Mouse (Mus musculus): Measurements from ENCODE around the gene Dnajc28. TPM values are rescaled to one million over a fixed set of nuclear protein-coding genes. Genes with fewer than 3 reads are reported as not detected.

Dnajc28 gene
- 4.0 and 4.9 TPM in 2 replicates for polyA plus RNA-seq (2016; fragmentation: Nextera tagmentation; extraction: Ambion mirVana)

GRCm38 (mm10) chr16:91618511-91619501 lies at the start of gene Dnajc28:
TSS of gene Dnajc28 (minus strand) at chr16:91619026.
- Histone ChIP-seq H3K4me3 (peak within 1 kb of the TSS; percentile 80), H3K4me1 (peaks cover 6% of the 10 kb centered on the region), H3K9me3 (replicated peaks) (no peaks in the 10 kb centered on the region), H3K27me3 (ENCODE audit: low read depth, poor library complexity, severe bottlenecking) (peaks cover 10% of the 10 kb centered on the region), H3K36me3 (peaks cover 41% of the 10 kb centered on the region), H3K27ac (replicated peaks) (peak within 1 kb of the TSS; percentile 79)
- WGBS: 10% methylated on average over 39 of the region's 39 CpGs
- DNase-seq (ENCODE audit: low spot score): peak; percentile 72

DNA sequence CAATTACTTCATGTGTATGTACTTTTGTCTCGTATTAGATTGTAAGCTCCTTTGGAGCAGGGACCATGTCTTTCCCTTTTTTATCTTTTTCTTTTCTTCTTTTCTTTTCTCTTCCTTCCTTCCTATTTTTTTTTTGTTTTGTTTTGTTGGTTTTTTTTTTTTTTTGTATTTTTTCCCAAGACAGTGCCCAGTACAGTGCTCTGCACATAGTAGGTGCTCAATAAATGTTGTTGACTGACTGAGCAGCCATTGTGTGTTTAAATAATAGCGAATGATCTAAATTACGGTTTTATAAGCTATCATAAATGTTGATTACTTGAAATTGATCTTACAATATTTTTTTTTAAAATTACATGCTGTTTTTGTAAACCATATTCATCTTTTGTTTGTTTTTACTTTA lies 45.0 kb upstream of the Dnajc28 start:
- H3K36me3 ChIP-seq: peaks cover 100% of the 10 kb centered on the region
- H3K4me3 ChIP-seq: no peak overlapping the region
- no peak for DNase-seq (ENCODE audit: low spot score)
- no peaks in the 10 kb centered on the region for H3K27me3 ChIP-seq (ENCODE audit: low read depth, poor library complexity, severe bottlenecking)
- WGBS: 98% methylated on average over 3 of the region's 3 CpGs
- H3K4me1 ChIP-seq: peaks cover 6% of the 10 kb centered on the region; the same call in 1 of the 2 replicates
- H3K9me3 ChIP-seq (replicated peaks): peaks cover 12% of the 10 kb centered on the region; the same call in 1 of the 2 replicates
- H3K27ac ChIP-seq (replicated peaks): no peak overlapping the region

DNA sequence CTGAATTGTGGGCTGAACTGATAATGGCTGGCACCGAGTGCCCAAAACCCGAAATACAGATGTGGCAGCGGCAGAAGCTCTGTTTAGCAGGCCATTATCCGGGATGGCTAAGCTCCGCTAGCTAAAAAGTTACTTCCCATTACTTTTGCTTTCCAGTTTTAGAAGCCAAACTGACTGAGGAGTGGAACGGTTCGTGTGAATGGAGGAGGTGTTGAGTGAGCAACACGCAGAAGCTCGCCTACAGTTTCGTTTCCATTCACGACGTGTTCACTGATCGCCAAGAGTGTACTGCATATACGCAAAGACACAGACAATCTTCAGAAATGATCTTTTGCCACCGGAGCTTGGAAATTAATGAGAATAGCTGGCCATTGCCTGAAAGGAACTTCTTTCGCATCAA lies 43.5 kb upstream of the Dnajc28 start:
- DNase-seq (ENCODE audit: low spot score): no peak
- Histone ChIP-seq H3K4me3 (no peak overlapping the region), H3K27me3 (ENCODE audit: low read depth, poor library complexity, severe bottlenecking) (no peaks in the 10 kb centered on the region), H3K27ac (replicated peaks) (no peak overlapping the region), H3K9me3 (replicated peaks) (peaks cover 12% of the 10 kb centered on the region; the same call in 1 of the 2 replicates), H3K36me3 (peaks cover 100% of the 10 kb centered on the region), H3K4me1 (peaks cover 6% of the 10 kb centered on the region; the same call in 1 of the 2 replicates)
- WGBS: 97% methylated on average over 16 of the region's 16 CpGs

GRCm38 (mm10) chr16:91661397-91661796 lies 42.6 kb upstream of the Dnajc28 start:
- peaks cover 100% of the 10 kb centered on the region for H3K36me3 ChIP-seq
- DNase-seq (ENCODE audit: low spot score): no peak
- no peak overlapping the region for H3K4me3 ChIP-seq
- WGBS: 44% methylated on average over 1 of the region's 1 CpGs
- no peaks in the 10 kb centered on the region for H3K27me3 ChIP-seq (ENCODE audit: low read depth, poor library complexity, severe bottlenecking)
- H3K9me3 ChIP-seq (replicated peaks): peaks cover 12% of the 10 kb centered on the region; the same call in 1 of the 2 replicates
- peaks cover 6% of the 10 kb centered on the region; the same call in 1 of the 2 replicates for H3K4me1 ChIP-seq
- no peak overlapping the region for H3K27ac ChIP-seq (replicated peaks)

DNA sequence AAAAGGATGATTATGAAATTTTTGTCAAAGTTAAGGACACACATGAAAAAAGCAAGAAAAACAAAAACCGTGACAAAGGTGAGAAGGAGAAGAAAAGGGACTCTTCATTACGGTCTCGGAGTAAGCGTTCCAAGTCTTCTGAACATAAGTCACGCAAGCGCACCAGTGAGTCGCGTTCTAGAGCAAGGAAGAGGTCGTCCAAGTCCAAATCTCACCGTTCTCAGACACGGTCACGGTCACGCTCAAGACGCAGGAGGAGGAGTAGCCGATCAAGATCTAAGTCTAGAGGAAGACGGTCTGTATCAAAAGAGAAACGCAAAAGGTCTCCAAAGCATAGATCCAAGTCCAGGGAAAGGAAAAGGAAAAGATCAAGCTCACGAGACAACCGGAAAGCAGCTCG lies 41.0 kb upstream of the Dnajc28 start:
- Histone ChIP-seq H3K27me3 (ENCODE audit: low read depth, poor library complexity, severe bottlenecking) (no peaks in the 10 kb centered on the region), H3K36me3 (peaks cover 100% of the 10 kb centered on the region), H3K9me3 (replicated peaks) (peaks cover 12% of the 10 kb centered on the region; the same call in 1 of the 2 replicates), H3K27ac (replicated peaks) (no peak overlapping the region), H3K4me1 (peaks cover 6% of the 10 kb centered on the region; the same call in 1 of the 2 replicates), H3K4me3 (no peak overlapping the region)
- WGBS: 97% methylated on average over 20 of the region's 20 CpGs
- no peak for DNase-seq (ENCODE audit: low spot score)

DNA sequence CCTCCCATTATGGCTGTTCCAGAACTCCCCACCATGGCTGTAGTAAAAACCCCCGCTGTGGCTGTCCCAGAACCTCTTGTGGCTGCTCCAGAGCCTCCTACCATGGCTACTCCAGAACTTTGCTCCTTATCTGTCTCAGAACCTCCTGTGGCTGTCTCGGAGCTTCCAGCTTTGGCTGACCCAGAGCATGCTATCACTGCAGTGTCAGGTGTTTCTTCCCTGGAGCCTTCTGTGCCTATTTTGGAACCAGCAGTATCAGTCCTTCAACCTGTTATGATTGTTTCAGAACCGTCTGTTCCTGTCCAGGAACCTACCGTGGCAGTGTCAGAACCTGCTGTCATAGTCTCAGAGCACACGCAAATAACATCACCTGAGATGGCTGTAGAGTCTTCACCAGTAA lies 39.6 kb upstream of the Dnajc28 start:
- Histone ChIP-seq H3K36me3 (peaks cover 100% of the 10 kb centered on the region), H3K4me3 (no peak overlapping the region), H3K27me3 (ENCODE audit: low read depth, poor library complexity, severe bottlenecking) (no peaks in the 10 kb centered on the region), H3K9me3 (replicated peaks) (peaks cover 12% of the 10 kb centered on the region; the same call in 1 of the 2 replicates), H3K27ac (replicated peaks) (no peak overlapping the region), H3K4me1 (peaks cover 6% of the 10 kb centered on the region; the same call in 1 of the 2 replicates)
- WGBS: 97% methylated on average over 5 of the region's 5 CpGs
- no peak for DNase-seq (ENCODE audit: low spot score)

DNA sequence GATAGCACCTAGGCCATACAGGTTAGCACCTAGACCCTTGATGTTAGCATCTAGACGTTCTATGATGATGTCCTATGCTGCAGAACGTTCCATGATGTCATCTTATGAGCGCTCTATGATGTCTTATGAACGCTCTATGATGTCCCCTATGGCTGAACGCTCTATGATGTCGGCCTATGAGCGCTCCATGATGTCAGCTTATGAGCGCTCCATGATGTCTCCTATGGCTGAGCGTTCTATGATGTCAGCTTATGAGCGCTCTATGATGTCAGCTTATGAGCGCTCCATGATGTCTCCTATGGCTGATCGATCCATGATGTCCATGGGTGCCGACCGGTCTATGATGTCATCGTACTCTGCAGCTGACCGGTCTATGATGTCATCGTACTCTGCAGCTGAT lies 38.5 kb upstream of the Dnajc28 start:
- WGBS: 97% methylated on average over 17 of the region's 17 CpGs
- Histone ChIP-seq H3K27ac (replicated peaks) (no peak overlapping the region), H3K4me3 (no peak overlapping the region), H3K9me3 (replicated peaks) (peaks cover 12% of the 10 kb centered on the region; the same call in 1 of the 2 replicates), H3K36me3 (peaks cover 100% of the 10 kb centered on the region), H3K4me1 (peaks cover 6% of the 10 kb centered on the region; the same call in 1 of the 2 replicates), H3K27me3 (ENCODE audit: low read depth, poor library complexity, severe bottlenecking) (no peaks in the 10 kb centered on the region)
- DNase-seq (ENCODE audit: low spot score): no peak

DNA sequence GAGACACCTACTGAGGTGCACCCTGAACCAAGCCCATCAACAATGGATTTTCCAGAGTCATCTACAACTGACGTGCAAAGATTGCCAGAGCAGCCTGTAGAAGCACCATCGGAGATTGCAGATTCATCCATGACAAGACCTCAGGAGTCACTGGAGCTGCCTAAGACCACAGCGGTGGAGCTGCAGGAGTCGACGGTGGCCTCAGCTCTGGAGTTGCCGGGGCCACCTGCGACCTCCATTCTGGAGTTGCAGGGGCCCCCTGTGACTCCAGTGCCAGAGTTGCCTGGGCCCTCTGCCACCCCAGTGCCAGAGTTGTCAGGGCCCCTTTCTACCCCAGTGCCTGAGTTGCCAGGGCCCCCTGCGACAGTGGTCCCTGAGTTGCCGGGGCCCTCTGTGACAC lies 36.5 kb upstream of the Dnajc28 start:
- Histone ChIP-seq H3K4me1 (peaks cover under 1% of the 10 kb centered on the region; the same call in 1 of the 2 replicates), H3K4me3 (no peak overlapping the region), H3K36me3 (peaks cover 100% of the 10 kb centered on the region), H3K9me3 (replicated peaks) (peaks cover 12% of the 10 kb centered on the region; the same call in 1 of the 2 replicates), H3K27me3 (ENCODE audit: low read depth, poor library complexity, severe bottlenecking) (no peaks in the 10 kb centered on the region), H3K27ac (replicated peaks) (no peak overlapping the region)
- 98% methylated on average over 9 of the region's 9 CpGs for WGBS
- DNase-seq (ENCODE audit: low spot score): no peak

- no peak overlapping the region for H3K27ac ChIP-seq (replicated peaks)
- H3K36me3 ChIP-seq: peaks cover 71% of the 10 kb centered on the region
Observed at GRCm38 (mm10) chr16:91652191-91652590, 33.4 kb upstream of the Dnajc28 start.

GRCm38 (mm10) chr16:91649781-91650180 lies 31.0 kb upstream of the Dnajc28 start:
- no peak for DNase-seq (ENCODE audit: low spot score)
- no peaks in the 10 kb centered on the region for H3K27me3 ChIP-seq (ENCODE audit: low read depth, poor library complexity, severe bottlenecking)
- peaks cover 22% of the 10 kb centered on the region for H3K4me1 ChIP-seq
- H3K36me3 ChIP-seq: peaks cover 47% of the 10 kb centered on the region
- H3K9me3 ChIP-seq (replicated peaks): no peaks in the 10 kb centered on the region
- H3K4me3 ChIP-seq: peak overlapping the region; percentile 86
- H3K27ac ChIP-seq (replicated peaks): no peak overlapping the region

More at GRCm38 (mm10) chr16:91652191-91652590, 33.4 kb upstream of the Dnajc28 start:
- no peak for DNase-seq (ENCODE audit: low spot score)
- Histone ChIP-seq H3K4me3 (no peak overlapping the region), H3K9me3 (replicated peaks) (no peaks in the 10 kb centered on the region), H3K4me1 (peaks cover 11% of the 10 kb centered on the region), H3K27me3 (ENCODE audit: low read depth, poor library complexity, severe bottlenecking) (no peaks in the 10 kb centered on the region)
- WGBS: 97% methylated on average over 3 of the region's 3 CpGs

GRCm38 (mm10) chr16:91649246-91649645 lies 30.4 kb upstream of the Dnajc28 start:
- WGBS: 74% methylated on average over 3 of the region's 3 CpGs
- Histone ChIP-seq H3K27ac (replicated peaks) (no peak overlapping the region), H3K27me3 (ENCODE audit: low read depth, poor library complexity, severe bottlenecking) (no peaks in the 10 kb centered on the region), H3K4me3 (peak overlapping the region; percentile 86), H3K36me3 (peaks cover 42% of the 10 kb centered on the region), H3K4me1 (peaks cover 23% of the 10 kb centered on the region), H3K9me3 (replicated peaks) (no peaks in the 10 kb centered on the region)
- DNase-seq (ENCODE audit: low spot score): no peak

DNA sequence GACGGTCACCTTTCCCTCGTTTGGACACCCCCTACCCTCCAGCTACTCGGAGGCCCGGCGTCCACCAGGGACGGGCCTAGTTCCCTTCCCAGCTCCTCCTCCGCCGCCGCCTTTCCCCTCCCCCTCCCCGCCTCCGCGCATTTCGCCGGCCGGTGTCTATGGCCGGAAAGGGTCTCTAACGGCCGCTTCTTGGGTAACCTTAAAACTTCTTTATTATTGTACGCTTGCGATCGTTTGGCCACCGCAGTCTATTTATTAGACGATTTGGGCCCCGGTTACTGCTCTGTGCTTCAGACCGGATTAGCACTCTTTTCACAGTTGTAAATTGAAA lies 29.4 kb upstream of the Dnajc28 start:
- peak overlapping the region; percentile 86 for H3K4me3 ChIP-seq
- DNase-seq (ENCODE audit: low spot score): peak; percentile 83
- H3K4me1 ChIP-seq: peaks cover 23% of the 10 kb centered on the region
- peaks cover 34% of the 10 kb centered on the region for H3K36me3 ChIP-seq
- H3K9me3 ChIP-seq (replicated peaks): no peaks in the 10 kb centered on the region
- peak overlapping the region; percentile 99 for H3K27ac ChIP-seq (replicated peaks)
- WGBS: 0% methylated on average over 25 of the region's 25 CpGs
- H3K27me3 ChIP-seq (ENCODE audit: low read depth, poor library complexity, severe bottlenecking): no peaks in the 10 kb centered on the region

All from midbrain, embryonic 10.5 days (tissue).